Comparison of ENCODE assay signal across 8 mouse cellular contexts in the genomic region with DNA sequence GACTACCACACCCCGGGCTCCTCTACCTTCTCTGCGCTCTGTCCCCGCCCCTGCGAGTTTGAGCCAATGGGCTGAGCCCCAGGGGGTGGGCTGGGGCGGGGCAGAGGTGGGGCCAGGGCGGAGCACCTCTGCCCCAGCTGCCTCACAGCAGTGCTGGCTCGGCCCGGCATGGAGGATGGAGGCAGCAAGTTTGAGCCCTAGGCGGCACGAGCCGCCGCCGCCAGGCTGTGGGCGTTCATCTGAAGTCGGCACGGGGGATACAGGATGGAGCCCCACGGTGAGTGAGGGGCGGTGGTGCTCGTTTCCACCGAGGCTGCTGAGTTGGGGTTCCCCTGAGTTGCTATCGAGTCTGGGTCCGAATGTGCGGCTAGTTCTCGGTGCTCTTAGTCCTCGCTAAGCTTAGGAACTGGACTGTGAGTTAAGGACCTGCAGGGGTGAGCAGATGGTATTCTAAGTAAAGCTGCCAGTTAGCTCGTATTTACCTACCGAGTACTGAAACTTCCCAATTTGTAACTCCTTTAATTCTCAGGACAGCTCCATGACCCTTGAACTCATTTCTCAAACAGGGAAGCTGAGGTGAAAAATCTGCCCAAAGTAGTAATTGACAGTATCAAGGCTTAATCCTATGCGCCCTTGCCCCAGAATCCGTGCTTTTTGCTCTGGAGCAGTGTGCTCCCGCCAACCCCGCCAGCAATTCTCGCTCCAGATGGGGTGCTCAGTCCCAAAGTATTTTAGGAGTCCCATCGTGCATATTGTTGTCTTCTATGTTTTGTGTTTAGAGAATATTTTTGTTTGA. TPM values are rescaled to one million over a fixed set of nuclear protein-coding genes. Genes with fewer than 3 reads are reported as not detected.
DNase-seq lines count a peak whose midpoint lies in the region; ATAC-seq and TF ChIP-seq lines count a peak whose summit lies in the region.

No protein-coding gene starts in this region.

- peak; percentile 80 for TF ChIP-seq POLR2A in cortical plate, adult 2 months (IDR thresholded peaks at IDR 0.05; ENCODE audit: extremely low read depth, insufficient read depth, low read length)

- WGBS in hindbrain, postnatal 0 days: 2% methylated on average over 33 of the region's 33 CpGs

- H3K9me3 ChIP-seq in hindbrain, postnatal 0 days (ENCODE audit: low read length): no peaks in the 10 kb centered on the region
- no peaks in the 10 kb centered on the region for H3K9me3 ChIP-seq in megakaryocyte, embryonic 14.5 days

- peak; percentile 93 for DNase-seq in adipocyte (ENCODE audit: low spot score)
- DNase-seq in gastrocnemius, adult 8-10 months (ENCODE audit: low spot score in 2 of 2): peak; percentile 85
- peak; percentile 82 for DNase-seq in hindbrain, postnatal 0 days (ENCODE audit: low spot score)
- peak; percentile 48 to 75 for DNase-seq in left cerebral cortex, adult 9 months (ENCODE audit: low spot score in 2 of 2)
- peak; percentile 85 to 86 for DNase-seq in right cerebral cortex, postnatal 10 days (ENCODE audit: low spot score in 2 of 2)
- peak; percentile 90 for DNase-seq in urinary bladder, postnatal 14 days (ENCODE audit: low spot score)

- peak overlapping the region; percentile 68 for H3K4me3 ChIP-seq in cortical plate, adult 2 months (ENCODE audit: insufficient read depth, low read length)
- H3K4me3 ChIP-seq in hindbrain, postnatal 0 days (ENCODE audit: low read length): peak overlapping the region; percentile 49
- H3K4me3 ChIP-seq in megakaryocyte, embryonic 14.5 days (replicated peaks): peak overlapping the region; percentile 93

- H3K9ac ChIP-seq in hindbrain, postnatal 0 days (replicated peaks; ENCODE audit: low read length): peak overlapping the region; percentile 39; the same call in 1 of the 2 replicates

- H3K27me3 ChIP-seq in hindbrain, postnatal 0 days (ENCODE audit: insufficient read depth, low read length): no peaks in the 10 kb centered on the region
- H3K27me3 ChIP-seq in megakaryocyte, embryonic 14.5 days (replicated peaks): no peaks in the 10 kb centered on the region

- H3K27ac ChIP-seq in cortical plate, adult 2 months (ENCODE audit: insufficient read depth, low read length): no peak overlapping the region
- H3K27ac ChIP-seq in hindbrain, postnatal 0 days: peak overlapping the region; percentile 49; the same call in 1 of the 2 replicates

- H3K4me1 ChIP-seq in cortical plate, adult 2 months (ENCODE audit: control insufficient read depth, insufficient read depth, low read length): peaks cover 1% of the 10 kb centered on the region; the same call in 1 of the 2 replicates
- no peaks in the 10 kb centered on the region for H3K4me1 ChIP-seq in hindbrain, postnatal 0 days (ENCODE audit: insufficient read depth, low read length)
- H3K4me1 ChIP-seq in megakaryocyte, embryonic 14.5 days: peaks cover 45% of the 10 kb centered on the region; the same call in 1 of the 2 replicates

- H3K36me3 ChIP-seq in hindbrain, postnatal 0 days (ENCODE audit: insufficient read depth, low read length): no peaks in the 10 kb centered on the region
- peaks cover 3% of the 10 kb centered on the region for H3K36me3 ChIP-seq in megakaryocyte, embryonic 14.5 days (replicated peaks; ENCODE audit: low read length)

- peak; percentile 94 for ATAC-seq in hindbrain, postnatal 0 days

- H3K4me2 ChIP-seq in hindbrain, postnatal 0 days (ENCODE audit: low read depth, low read length): peak overlapping the region; percentile 86

- no peak for TF ChIP-seq CTCF in cortical plate, adult 2 months (IDR thresholded peaks at IDR 0.05; ENCODE audit: extremely low read depth, insufficient read depth, low read length)
- 0 out of 2 replicates have a peak, but pooled peaks have one; percentile 3 for TF ChIP-seq CTCF in hindbrain, postnatal 0 days (IDR thresholded peaks at IDR 0.05; ENCODE audit: low read depth)

RNA-seq across cellular contexts. Expression of a gene that starts 15.5 kb away (rescaled TPM):
- polyA plus RNA-seq in cortical plate, adult 2 months (2012; rRNA removed): 16.1 and 16.8 TPM in 2 replicates
- total RNA-seq in gastrocnemius, adult 8-10 months (2022): 10 to 100 TPM in 3 of 4 experiments, 1 to 10 TPM in 1; 8.9 to 12.8 (median 10.7) TPM
- total RNA-seq in hindbrain, postnatal 0 days (2014; rRNA removed): 21.7 and 21.8 TPM in 2 replicates
- polyA plus RNA-seq in hindbrain, postnatal 0 days (2015; fragmentation: Nextera tagmentation; extraction: Ambion mirVana): 13.6 and 14.8 TPM in 2 replicates
- 2.1 TPM in 1 of 2 replicates, not detected in the other for polyA plus RNA-seq in megakaryocyte, embryonic 14.5 days (2012; ENCODE audit: insufficient read depth, low replicate concordance)
